Mouse (Mus musculus): ENCODE measurements at regions not wholly inside any gene's neighbourhood (a gene's known extent, or its start where the extent isn't known, plus 50 kb on each side); places are given as distances from the start of the nearest gene placed in this dataset.

- TF ChIP-seq POLR2A (IDR thresholded peaks at IDR 0.05; ENCODE audit: low read depth, low read length) (no peak), CTCF (conservative IDR thresholded peaks at IDR 0.05; ENCODE audit: insufficient read depth, insufficient read length, low read depth, low read length) (no peak)
Measured at GRCm38 (mm10) chr10:110586029-110586428, 130.0 kb upstream of the Nav3 start.

Data from kidney, adult 2 months (tissue).